Mouse (Mus musculus) hindbrain, embryonic 12.5 days (tissue): ENCODE data around the gene Mul1. TPM values are rescaled to one million over a fixed set of nuclear protein-coding genes. Genes with fewer than 3 reads are reported as not detected.
"Not testable (repeated sequence)": the region's sequence is repeated elsewhere in the genome, so short reads cannot be mapped to it uniquely, and the experiment has no call there.

ENCODE experiments used
- ATAC-seq: fragments of 200-750 bp; cut with Nextera tagmentation; 2 replicates; pipeline ENCODE4 v1.8.0; 2017; ENCODE audit warnings: moderate TSS enrichment; ENCODE audit not compliant: low FRiP score
- H3K27ac ChIP-seq: fragments of 300-500 bp; sonication (generic); 2 replicates; pipeline ENCODE4 v1.5.1; 2016; ENCODE audit warnings: mild to moderate bottlenecking
- H3K27me3 ChIP-seq: fragments of 300-500 bp; sonication (generic); 2 replicates; pipeline ENCODE4 v1.6.1; 2016; ENCODE audit warnings: mild to moderate bottlenecking
- H3K36me3 ChIP-seq: fragments of 300-500 bp; sonication (generic); 2 replicates; pipeline ENCODE4 v1.6.1; 2016; ENCODE audit warnings: mild to moderate bottlenecking
- H3K4me1 ChIP-seq: fragments of 300-500 bp; sonication (generic); 2 replicates; pipeline ENCODE4 v1.6.1; 2016
- H3K4me2 ChIP-seq: fragments of 300-500 bp; sonication (generic); replicated peaks from 2 replicates; pipeline ENCODE4 v1.6.1; 2016; ENCODE audit warnings: mild to moderate bottlenecking
- H3K4me3 ChIP-seq: fragments of 300-500 bp; sonication (generic); 2 replicates; pipeline ENCODE4 v1.5.1; 2016; ENCODE audit warnings: mild to moderate bottlenecking
- H3K9ac ChIP-seq: fragments of 300-500 bp; sonication (generic); 2 replicates; pipeline ENCODE4 v1.6.1; 2016; ENCODE audit warnings: mild to moderate bottlenecking, moderate library complexity
- H3K9me3 ChIP-seq: fragments of 300-500 bp; sonication (generic); replicated peaks from 2 replicates; pipeline ENCODE4 v1.6.1; 2016; ENCODE audit warnings: mild to moderate bottlenecking
- WGBS: fragments of 180-500 bp; shearing (Covaris S2); methylation state at CpG from one replicate; pipeline ENCODE4 v1.1.7; 2016; 5-methylcytosine and 5-hydroxymethylcytosine counted together
- polyA plus RNA-seq: library from polyadenylated mRNA; unstranded; fragments of >200 nt; fragmentation: Nextera tagmentation; extraction: Ambion mirVana; gene quantifications from 2 replicates; pipeline ENCODE4 v1.2.1, GENCODE M21; 2016

Gene Mul1
- polyA plus RNA-seq, 1 experiment from 2014 or later: 22.3 TPM

DNA sequence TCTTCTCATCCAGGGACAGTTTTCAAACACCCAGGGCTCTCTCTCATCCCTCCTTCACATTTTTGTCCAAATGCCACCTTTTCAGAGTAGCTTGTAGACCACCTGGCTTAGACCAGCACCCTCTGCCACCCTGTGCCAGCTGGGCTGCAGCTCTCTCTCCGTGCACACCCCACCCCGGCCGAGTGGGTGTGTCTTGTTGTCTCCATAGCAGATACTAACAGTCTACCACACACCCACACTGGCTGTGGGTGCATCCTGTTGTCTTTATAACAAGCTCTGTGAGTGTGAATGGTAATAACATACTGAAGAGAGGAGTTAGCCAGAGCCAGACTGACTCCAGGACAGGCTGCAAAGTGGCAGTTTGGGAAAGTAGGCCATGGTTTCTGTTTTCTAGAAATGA lies 18.5 kb upstream of the Mul1 start:
- Histone ChIP-seq H3K4me3 (no peak overlapping the region), H3K4me2 (no peak overlapping the region), H3K27ac (no peak overlapping the region), H3K27me3 (peaks cover 42% of the 10 kb centered on the region), H3K9me3 (0 out of 2 replicates have a peak, but pooled peaks cover 5% of the 10 kb centered on the region), H3K9ac (no peak overlapping the region), H3K4me1 (peaks cover 6% of the 10 kb centered on the region; the same call in 1 of the 2 replicates), H3K36me3 (no peaks in the 10 kb centered on the region)
- 84% methylated on average over 3 of the region's 3 CpGs for WGBS
- ATAC-seq: no peak

GRCm38 (mm10) chr4:138416414-138416813 lies 18.1 kb upstream of the Mul1 start:
- ATAC-seq: no peak
- 50% methylated on average over 5 of the region's 5 CpGs for WGBS
- Histone ChIP-seq H3K27me3 (peaks cover 40% of the 10 kb centered on the region), H3K4me2 (no peak overlapping the region), H3K27ac (no peak overlapping the region), H3K9me3 (0 out of 2 replicates have a peak, but pooled peaks cover 5% of the 10 kb centered on the region), H3K9ac (no peak overlapping the region), H3K36me3 (no peaks in the 10 kb centered on the region), H3K4me3 (no peak overlapping the region), H3K4me1 (peaks cover 6% of the 10 kb centered on the region; the same call in 1 of the 2 replicates)

- no peak for ATAC-seq
- Histone ChIP-seq H3K9me3 (0 out of 2 replicates have a peak, but pooled peaks cover 5% of the 10 kb centered on the region), H3K4me1 (peaks cover 6% of the 10 kb centered on the region; the same call in 1 of the 2 replicates), H3K4me2 (no peak overlapping the region), H3K27ac (no peak overlapping the region), H3K9ac (no peak overlapping the region), H3K36me3 (no peaks in the 10 kb centered on the region), H3K4me3 (no peak overlapping the region), H3K27me3 (peaks cover 30% of the 10 kb centered on the region)
- 78% methylated on average over 4 of the region's 4 CpGs for WGBS
These were observed 16.6 kb upstream of the Mul1 start for GRCm38 (mm10) chr4:138417882-138418281.

DNA sequence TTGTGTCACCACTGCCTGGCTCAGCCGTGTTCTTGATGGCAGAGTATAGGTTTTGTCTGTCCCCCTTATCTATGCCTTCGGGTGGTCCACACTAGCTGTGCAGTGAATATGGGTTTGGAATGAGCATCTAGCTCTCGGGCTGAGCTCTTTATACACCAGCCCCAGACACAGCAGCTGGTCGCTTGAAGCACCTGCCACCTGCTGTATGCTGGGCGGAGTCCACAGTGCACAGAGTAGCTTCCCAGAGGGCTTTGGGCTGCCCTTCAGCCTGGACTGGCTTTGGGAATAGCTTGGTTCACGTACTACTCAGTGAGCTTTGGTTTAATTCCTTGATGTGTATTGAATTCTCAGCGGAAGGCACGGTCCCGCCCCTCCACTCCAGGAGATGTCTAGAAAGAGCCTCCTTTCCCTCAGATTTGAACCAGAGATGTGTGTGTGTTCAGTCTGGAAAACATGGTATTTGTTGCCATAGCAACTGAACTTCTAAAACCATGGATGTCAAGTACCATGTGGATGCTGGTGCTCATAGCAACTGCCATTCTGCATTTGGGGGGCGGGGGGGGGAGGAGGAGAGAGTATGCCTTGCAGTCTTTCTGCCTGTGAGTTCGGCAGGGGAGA lies 16.0 kb upstream of the Mul1 start:
- H3K27me3 ChIP-seq: peaks cover 30% of the 10 kb centered on the region
- 0 out of 2 replicates have a peak, but pooled peaks cover 5% of the 10 kb centered on the region for H3K9me3 ChIP-seq
- H3K9ac ChIP-seq: no peak overlapping the region
- no peak overlapping the region for H3K4me3 ChIP-seq
- WGBS: 62% methylated on average over 11 of the region's 11 CpGs
- H3K36me3 ChIP-seq: no peaks in the 10 kb centered on the region
- H3K27ac ChIP-seq: no peak overlapping the region
- peaks cover 6% of the 10 kb centered on the region; the same call in 1 of the 2 replicates for H3K4me1 ChIP-seq
- no peak for ATAC-seq
- no peak overlapping the region for H3K4me2 ChIP-seq

- Histone ChIP-seq H3K4me2 (no peak overlapping the region), H3K27ac (no peak overlapping the region), H3K9me3 (no peaks in the 10 kb centered on the region), H3K4me3 (no peak overlapping the region), H3K36me3 (no peaks in the 10 kb centered on the region), H3K9ac (no peak overlapping the region), H3K27me3 (peaks cover 17% of the 10 kb centered on the region), H3K4me1 (no peaks in the 10 kb centered on the region)
- no peak for ATAC-seq
- 85% methylated on average over 6 of the region's 6 CpGs for WGBS
These were observed 9.4 kb upstream of the Mul1 start for GRCm38 (mm10) chr4:138425028-138425427.

DNA sequence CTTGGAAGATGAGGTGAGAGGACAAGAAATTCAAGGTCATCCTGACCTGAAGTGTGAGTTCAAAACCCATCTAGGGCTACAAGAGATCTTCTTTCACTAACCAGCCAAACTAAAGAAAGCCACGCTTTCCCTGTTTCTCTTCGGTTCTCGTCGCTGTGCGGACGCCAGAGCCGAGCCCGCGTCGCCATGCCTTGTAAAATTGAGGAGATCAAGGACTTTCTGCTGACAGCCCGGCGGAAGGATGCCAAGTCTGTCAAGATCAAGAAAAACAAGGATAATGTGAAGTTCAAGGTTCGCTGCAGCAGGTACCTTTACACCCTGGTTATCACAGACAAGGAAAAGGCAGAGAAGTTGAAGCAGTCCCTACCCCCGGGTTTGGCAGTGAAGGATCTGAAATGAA lies 8.9 kb upstream of the Mul1 start:
- WGBS: 91% methylated on average over 14 of the region's 14 CpGs
- not testable (repeated sequence) for H3K4me1 ChIP-seq, H3K9me3 ChIP-seq, H3K9ac ChIP-seq, H3K36me3 ChIP-seq, H3K4me2 ChIP-seq, H3K4me3 ChIP-seq, H3K27ac ChIP-seq, ATAC-seq
- H3K27me3 ChIP-seq: peaks cover 17% of the 10 kb centered on the region

- no peaks in the 10 kb centered on the region for H3K9me3 ChIP-seq
- no peak overlapping the region for H3K4me3 ChIP-seq
- peaks cover 18% of the 10 kb centered on the region for H3K27me3 ChIP-seq
- no peaks in the 10 kb centered on the region for H3K4me1 ChIP-seq
- H3K4me2 ChIP-seq: no peak overlapping the region
- H3K27ac ChIP-seq: no peak overlapping the region
- no peak for ATAC-seq
- WGBS: 45% methylated on average over 22 of the region's 22 CpGs
- no peak overlapping the region for H3K9ac ChIP-seq
- H3K36me3 ChIP-seq: no peaks in the 10 kb centered on the region
These were observed 7.4 kb upstream of the Mul1 start for GRCm38 (mm10) chr4:138426778-138427705.

DNA sequence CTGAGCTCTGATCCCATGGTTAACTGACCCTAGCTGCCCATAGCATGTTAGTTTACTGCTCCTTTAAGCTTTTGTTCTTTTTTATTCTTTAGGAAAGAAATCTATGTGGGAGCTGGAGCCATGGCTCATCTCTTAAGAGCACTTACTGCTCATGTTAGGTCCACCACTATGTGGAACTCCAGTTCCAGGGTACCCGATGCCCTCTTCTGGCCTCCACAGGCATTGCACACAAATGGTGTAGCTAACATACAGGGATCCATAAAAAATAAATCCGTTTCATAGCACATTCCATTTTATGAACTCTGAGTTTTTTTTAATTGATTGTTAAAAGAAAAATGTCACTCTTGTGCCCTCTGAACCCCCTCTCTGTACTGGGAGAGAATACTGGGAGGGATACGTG lies 4.7 kb upstream of the Mul1 start:
- Histone ChIP-seq H3K4me1 (peaks cover 3% of the 10 kb centered on the region; the same call in 1 of the 2 replicates), H3K4me3 (no peak overlapping the region), H3K4me2 (no peak overlapping the region), H3K27me3 (peaks cover 26% of the 10 kb centered on the region), H3K9me3 (no peaks in the 10 kb centered on the region), H3K27ac (no peak overlapping the region), H3K9ac (no peak overlapping the region), H3K36me3 (no peaks in the 10 kb centered on the region)
- no peak for ATAC-seq
- 45% methylated on average over 3 of the region's 3 CpGs for WGBS

GRCm38 (mm10) chr4:138431340-138431739 lies 3.1 kb upstream of the Mul1 start:
- peaks cover 26% of the 10 kb centered on the region for H3K27me3 ChIP-seq
- H3K9ac ChIP-seq: no peak overlapping the region
- H3K4me2 ChIP-seq: no peak overlapping the region
- H3K4me3 ChIP-seq: no peak overlapping the region
- no peak overlapping the region for H3K27ac ChIP-seq
- no peaks in the 10 kb centered on the region for H3K36me3 ChIP-seq
- H3K9me3 ChIP-seq: no peaks in the 10 kb centered on the region
- 52% methylated on average over 8 of the region's 8 CpGs for WGBS
- peaks cover 14% of the 10 kb centered on the region for H3K4me1 ChIP-seq
- ATAC-seq: no peak

GRCm38 (mm10) chr4:138440062-138440461 lies 5.6 kb downstream of the Mul1 start:
- Histone ChIP-seq H3K4me2 (no peak overlapping the region), H3K9me3 (no peaks in the 10 kb centered on the region), H3K27ac (no peak overlapping the region), H3K4me1 (peaks cover 15% of the 10 kb centered on the region), H3K36me3 (peaks cover 59% of the 10 kb centered on the region), H3K4me3 (no peak overlapping the region), H3K9ac (no peak overlapping the region), H3K27me3 (0 out of 2 replicates have a peak, but pooled peaks cover 2% of the 10 kb centered on the region)
- 69% methylated on average over 3 of the region's 3 CpGs for WGBS
- no peak for ATAC-seq

DNA sequence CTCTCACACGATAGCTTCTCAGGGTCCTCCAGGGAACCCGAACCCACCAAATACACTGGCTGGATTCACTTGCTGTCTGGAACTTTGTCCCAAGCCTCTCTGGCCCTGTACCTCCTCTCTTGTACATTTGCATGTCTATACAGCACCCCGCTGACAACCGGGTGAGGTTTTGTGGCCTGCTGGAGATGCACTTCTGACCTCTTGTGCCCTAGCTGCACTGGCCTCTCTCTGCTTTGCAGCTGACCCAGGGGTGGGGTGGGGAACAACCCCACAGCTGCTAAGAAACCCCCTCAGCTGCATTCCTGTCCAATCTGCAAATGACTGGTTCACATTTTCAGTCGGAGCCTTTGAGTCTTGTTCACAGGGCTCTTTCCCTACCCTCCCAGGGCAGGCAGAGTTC lies 10.5 kb downstream of the Mul1 start:
- Histone ChIP-seq H3K4me2 (no peak overlapping the region), H3K9me3 (no peaks in the 10 kb centered on the region), H3K27ac (no peak overlapping the region), H3K4me3 (no peak overlapping the region), H3K36me3 (peaks cover 23% of the 10 kb centered on the region), H3K9ac (no peak overlapping the region), H3K4me1 (peaks cover 30% of the 10 kb centered on the region), H3K27me3 (0 out of 2 replicates have a peak, but pooled peaks cover 2% of the 10 kb centered on the region)
- ATAC-seq: no peak
- 8% methylated on average over 5 of the region's 5 CpGs for WGBS

DNA sequence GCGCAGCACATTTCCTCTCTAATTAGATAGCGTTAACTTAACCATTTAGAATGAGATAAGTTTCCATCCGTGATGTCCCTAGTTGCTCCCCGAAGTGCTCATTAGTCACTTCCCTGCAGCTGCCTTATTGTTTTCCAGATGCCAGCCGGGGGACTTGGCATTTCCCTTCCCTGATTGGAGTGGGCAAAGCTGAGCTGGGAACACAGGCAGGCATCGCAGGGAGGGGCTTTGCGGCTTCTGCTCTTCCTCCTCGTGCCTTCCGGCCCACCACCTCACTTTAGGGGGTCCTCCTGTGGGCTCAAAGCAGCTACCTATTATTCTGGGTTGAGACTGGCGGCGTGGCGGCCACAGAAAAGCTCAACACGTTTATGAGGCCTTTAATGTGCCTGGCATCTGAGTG lies 12.5 kb downstream of the Mul1 start:
- no peak overlapping the region for H3K4me2 ChIP-seq
- H3K27me3 ChIP-seq: peaks cover 7% of the 10 kb centered on the region; the same call in 1 of the 2 replicates
- ATAC-seq: no peak; the same call in none of the 2 replicates
- H3K4me3 ChIP-seq: no peak overlapping the region
- H3K9me3 ChIP-seq: no peaks in the 10 kb centered on the region
- H3K9ac ChIP-seq: 0 out of 2 replicates have a peak overlapping the region, but pooled peaks have one; percentile 19
- H3K27ac ChIP-seq: no peak overlapping the region; the same call in 1 of the 2 replicates
- peaks cover 30% of the 10 kb centered on the region for H3K4me1 ChIP-seq
- H3K36me3 ChIP-seq: peaks cover 3% of the 10 kb centered on the region
- WGBS: 23% methylated on average over 13 of the region's 13 CpGs
